Mouse (Mus musculus) stomach, postnatal 0 days (tissue): ENCODE measurements around the gene Gm29797.

Experiments used
- CTCF ChIP-seq: IDR thresholded peaks from 2 replicates; pipeline ENCODE4 v1.5.1; 2016; ENCODE audit warnings: antibody characterized with exemption, low read depth, mild to moderate bottlenecking, moderate library complexity
- EP300 ChIP-seq: optimal IDR thresholded peaks from 2 replicates; pipeline ENCODE3; 2016; ENCODE audit warnings: antibody characterized with exemption

GRCm38 (mm10) chr2:181684713-181685112, 27.9 kb downstream of the Gm29797 start:
- TF ChIP-seq EP300 (no peak), CTCF (no peak)
